Mouse (Mus musculus) T-helper 17 cell (primary cell): ENCODE measurements at regions not wholly inside any gene's neighbourhood (a gene's known extent, or its start where the extent isn't known, plus 50 kb on each side); places are given as distances from the start of the nearest gene placed in this dataset.

Experiments
- in situ Hi-C, 2 experiments: fragments of 300-600 bp; cut with MboI, MseI; formaldehyde crosslinking; loops; 1 replicate in 1 of 2; 2 replicates in 1 of 2; pipeline ENCODE4 v1.15.1; 2025; ENCODE audit warnings: high pct_unique_total_duplicates in 2 of 2

- in situ Hi-C loops: loop anchor here in 1 of 2 experiments (10.0 kb wide), 1 partner anchor 188 kb away; no protein-coding TSS in a partner anchor
Observed at GRCm38 (mm10) chr17:85886675-85887074, 198.6 kb upstream of the Six2 start.

GRCm38 (mm10) chr17:85886237-85886636 lies 198.2 kb upstream of the Six2 start:
- in situ Hi-C loops: loop anchor here in 1 of 2 experiments (10.0 kb wide), 1 partner anchor 189 kb away; no protein-coding TSS in a partner anchor

GRCm38 (mm10) chr17:85881636-85882170 lies 193.6 kb upstream of the Six2 start:
- in situ Hi-C loops: loop anchor here in 1 of 2 experiments (10.0 kb wide), 1 partner anchor 193 kb away; no protein-coding TSS in a partner anchor

- in situ Hi-C loops: loop anchor here in 1 of 2 experiments (10.0 kb wide), 1 partner anchor 194 kb away; no protein-coding TSS in a partner anchor
Observed at GRCm38 (mm10) chr17:85881046-85881445, 193.0 kb upstream of the Six2 start.

- in situ Hi-C loops: loop anchor here in 1 of 2 experiments (5.0 kb wide), 1 partner anchor 175 kb away; no protein-coding TSS in a partner anchor
Observed at GRCm38 (mm10) chr17:85877426-85877825, 189.4 kb upstream of the Six2 start.

GRCm38 (mm10) chr17:85876853-85877252 lies 188.8 kb upstream of the Six2 start:
- in situ Hi-C loops: loop anchor here in 1 of 2 experiments (5.0 kb wide), 1 partner anchor 175 kb away; no protein-coding TSS in a partner anchor

- in situ Hi-C loops: no loop called here
Observed at GRCm38 (mm10) chr17:85873853-85874586, 185.9 kb upstream of the Six2 start.

- in situ Hi-C loops: no loop called here
Observed at GRCm38 (mm10) chr17:85872903-85873413, 184.9 kb upstream of the Six2 start.

GRCm38 (mm10) chr17:85870406-85870805 lies 182.3 kb upstream of the Six2 start:
- in situ Hi-C loops: no loop called here

GRCm38 (mm10) chr17:85869179-85869578 lies 181.1 kb upstream of the Six2 start:
- in situ Hi-C loops: no loop called here

- in situ Hi-C loops: no loop called here
Observed at GRCm38 (mm10) chr17:85867945-85868616, 180.0 kb upstream of the Six2 start.

GRCm38 (mm10) chr17:85866581-85866980 lies 178.5 kb upstream of the Six2 start:
- in situ Hi-C loops: no loop called here

GRCm38 (mm10) chr17:85865940-85866339 lies 177.9 kb upstream of the Six2 start:
- in situ Hi-C loops: no loop called here

GRCm38 (mm10) chr17:85861328-85861727 lies 173.3 kb upstream of the Six2 start:
- in situ Hi-C loops: no loop called here

GRCm38 (mm10) chr17:85860797-85861196 lies 172.7 kb upstream of the Six2 start:
- in situ Hi-C loops: no loop called here

GRCm38 (mm10) chr17:85859926-85860707 lies 172.0 kb upstream of the Six2 start:
- in situ Hi-C loops: loop anchor here in 1 of 2 experiments (5.0 kb wide), 1 partner anchor 78 kb away; no protein-coding TSS in a partner anchor

- in situ Hi-C loops: loop anchor here in 1 of 2 experiments (5.0 kb wide), 1 partner anchor 76 kb away; no protein-coding TSS in a partner anchor
Observed at GRCm38 (mm10) chr17:85858516-85858915, 170.4 kb upstream of the Six2 start.

- in situ Hi-C loops: loop anchor here in 1 of 2 experiments (5.0 kb wide), 1 partner anchor 76 kb away; no protein-coding TSS in a partner anchor
Observed at GRCm38 (mm10) chr17:85857705-85858472, 169.8 kb upstream of the Six2 start.

- in situ Hi-C loops: loop anchor here in 1 of 2 experiments (5.0 kb wide), 1 partner anchor 75 kb away; no protein-coding TSS in a partner anchor
Observed at GRCm38 (mm10) chr17:85856894-85857293, 168.8 kb upstream of the Six2 start.

GRCm38 (mm10) chr17:85853156-85853555 lies 165.1 kb upstream of the Six2 start:
- in situ Hi-C loops: no loop called here
